In the genomic region with DNA sequence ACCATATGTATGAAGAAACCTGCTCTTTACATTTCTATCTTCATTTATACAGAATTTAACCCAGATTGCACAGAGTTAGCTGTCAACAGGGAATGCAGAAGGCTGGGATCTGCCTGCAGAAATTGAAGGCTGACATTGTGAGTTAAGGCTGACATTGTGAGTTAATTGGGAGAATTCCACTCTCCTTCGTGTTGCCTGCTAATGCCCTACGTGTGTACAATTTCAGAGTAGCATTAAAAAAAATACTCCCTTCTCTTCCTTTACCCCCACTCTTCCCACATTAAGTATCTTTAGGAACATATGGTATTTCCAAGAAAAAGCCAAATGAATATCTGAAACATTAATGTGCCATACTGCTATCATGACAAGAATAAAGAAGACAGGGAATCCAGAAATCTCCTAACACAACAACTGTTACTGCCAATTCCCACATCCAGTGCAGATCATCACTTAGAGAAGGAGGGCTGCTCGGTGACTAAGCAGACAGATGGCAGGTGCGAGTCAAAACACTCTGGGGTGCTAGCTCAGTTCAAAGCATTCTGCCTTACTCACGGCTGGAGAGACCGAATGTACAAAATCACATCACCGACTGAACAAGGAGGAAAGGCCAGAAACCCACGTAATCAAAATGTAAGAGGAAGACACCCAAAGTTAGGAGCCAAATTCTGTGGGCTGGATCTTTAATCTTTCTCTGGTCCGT, we compare ENCODE assay signal across 10 mouse cellular contexts. TPM values are rescaled to one million over a fixed set of nuclear protein-coding genes. Genes with fewer than 3 reads are reported as not detected.
DNase-seq lines count a peak whose midpoint lies in the region; ATAC-seq and TF ChIP-seq lines count a peak whose summit lies in the region.
"Had no signal": no experiment of that assay in that cellular context is flagged by ENCODE, and none has a peak within 500 bp of the region (broad histone marks: within the 10 kb centered on the region; RNA-seq: fewer than 3 reads in every experiment).

No protein-coding gene starts in this region.

- TF ChIP-seq POLR2A in thymus, adult 2 months (IDR thresholded peaks at IDR 0.05; ENCODE audit: control insufficient read depth, extremely low read depth, insufficient read depth, low read length, poor library complexity) = no peak

- 0 out of 2 replicates have a peak, but pooled peaks have one; percentile 9 for ATAC-seq in kidney, embryonic 14.5 days (ENCODE audit: low FRiP score, low TSS enrichment)
- peak; percentile 82 for ATAC-seq in neural tube, embryonic 15.5 days (ENCODE audit: low FRiP score)
- no peak for ATAC-seq in liver, postnatal 0 days

- no peak overlapping the region for H3K4me3 ChIP-seq in kidney, embryonic 14.5 days (ENCODE audit: low read length)
- peak overlapping the region; percentile 45 for H3K4me3 ChIP-seq in layer of hippocampus, adult 2 months
- H3K4me3 ChIP-seq in neural tube, embryonic 15.5 days (replicated peaks) = no peak overlapping the region
- H3K4me3 ChIP-seq in liver, postnatal 0 days (ENCODE audit: low read depth, low read length) = no peak overlapping the region
- H3K4me3 ChIP-seq in thymus, adult 2 months (ENCODE audit: control insufficient read depth, insufficient read depth, low read length) = no peak overlapping the region
- H3K4me3 ChIP-seq: neural tube, embryonic 12.5 days had no signal

- no peak overlapping the region for H3K4me2 ChIP-seq in kidney, embryonic 14.5 days (replicated peaks; ENCODE audit: low read depth, low read length)
- peak overlapping the region; percentile 46 for H3K4me2 ChIP-seq in neural tube, embryonic 15.5 days
- H3K4me2 ChIP-seq in liver, postnatal 0 days (ENCODE audit: low read depth, low read length) = no peak overlapping the region

- no peak for DNase-seq in kidney, adult 9 months
- DNase-seq in cerebellum, postnatal 10 days = peak; percentile 66 to 67
- peak; percentile 58 to 76 for DNase-seq in layer of hippocampus, adult 2 months (ENCODE audit: low spot score in 2 of 2)
- no peak for DNase-seq in adrenal gland, postnatal 14 days
- DNase-seq in liver, postnatal 0 days = no peak
- no peak for DNase-seq in thymus, adult 2 months

- 28% methylated on average over 9 of the region's 9 CpGs for WGBS in kidney, embryonic 14.5 days
- 40% methylated on average over 9 of the region's 9 CpGs for WGBS in neural tube, embryonic 15.5 days
- 52% methylated on average over 9 of the region's 9 CpGs for WGBS in liver, postnatal 0 days (ENCODE audit: insufficient replicate concordance)
- 60% methylated on average over 9 of the region's 9 CpGs for WGBS in thymus, adult 2 months

- no peak overlapping the region for H3K27ac ChIP-seq in kidney, embryonic 14.5 days (ENCODE audit: low read depth, low read length)
- H3K27ac ChIP-seq in layer of hippocampus, adult 2 months = peak overlapping the region; percentile 80
- H3K27ac ChIP-seq in neural tube, embryonic 15.5 days (replicated peaks) = peak overlapping the region; percentile 47; the same call in 1 of the 2 replicates
- no peak overlapping the region for H3K27ac ChIP-seq in liver, postnatal 0 days (ENCODE audit: low read depth)
- no peak overlapping the region for H3K27ac ChIP-seq in thymus, adult 2 months (ENCODE audit: control insufficient read depth, insufficient read depth, low read length)
- H3K27ac ChIP-seq: liver, embryonic 14.5 days; neural tube, embryonic 12.5 days had no signal

- H3K9me3 ChIP-seq in kidney, embryonic 14.5 days (ENCODE audit: control insufficient read depth, low read length) = no peaks in the 10 kb centered on the region
- H3K9me3 ChIP-seq in neural tube, embryonic 15.5 days (replicated peaks) = no peaks in the 10 kb centered on the region
- H3K9me3 ChIP-seq in liver, postnatal 0 days (ENCODE audit: low read length) = no peaks in the 10 kb centered on the region
- H3K9me3 ChIP-seq: neural tube, embryonic 12.5 days had no signal

- peaks cover 4% of the 10 kb centered on the region; the same call in 1 of the 2 replicates for H3K4me1 ChIP-seq in kidney, embryonic 14.5 days (ENCODE audit: control insufficient read depth, insufficient read depth, low read length)
- peaks cover 10% of the 10 kb centered on the region for H3K4me1 ChIP-seq in neural tube, embryonic 15.5 days
- H3K4me1 ChIP-seq in liver, postnatal 0 days (ENCODE audit: insufficient read depth) = no peaks in the 10 kb centered on the region
- H3K4me1 ChIP-seq in thymus, adult 2 months (replicated peaks; ENCODE audit: control insufficient read depth, insufficient read depth, low read length) = no peaks in the 10 kb centered on the region
- H3K4me1 ChIP-seq: neural tube, embryonic 12.5 days had no signal

- no peaks in the 10 kb centered on the region for H3K36me3 ChIP-seq in kidney, embryonic 14.5 days (ENCODE audit: control insufficient read depth, insufficient read depth, low read length)
- no peaks in the 10 kb centered on the region for H3K36me3 ChIP-seq in neural tube, embryonic 15.5 days
- H3K36me3 ChIP-seq in liver, postnatal 0 days (replicated peaks; ENCODE audit: insufficient read depth, low read length) = no peaks in the 10 kb centered on the region
- no peaks in the 10 kb centered on the region for H3K36me3 ChIP-seq in thymus, adult 2 months (ENCODE audit: control insufficient read depth, insufficient read depth, low read length)
- H3K36me3 ChIP-seq: neural tube, embryonic 12.5 days had no signal

- TF ChIP-seq EP300 in liver, postnatal 0 days (IDR thresholded peaks at IDR 0.05; ENCODE audit: low read depth) = no peak

- TF ChIP-seq CTCF in layer of hippocampus, adult 2 months (conservative IDR thresholded peaks at IDR 0.05) = no peak
- no peak for TF ChIP-seq CTCF in liver, postnatal 0 days (IDR thresholded peaks at IDR 0.05; ENCODE audit: low read depth)
- TF ChIP-seq CTCF in thymus, adult 2 months (IDR thresholded peaks at IDR 0.05; ENCODE audit: borderline replicate concordance, control insufficient read depth, extremely low read depth, insufficient read depth, low read length, poor library complexity) = no peak

- no peak overlapping the region for H3K9ac ChIP-seq in kidney, embryonic 14.5 days (ENCODE audit: low read depth, low read length)
- no peak overlapping the region for H3K9ac ChIP-seq in neural tube, embryonic 15.5 days (replicated peaks)
- H3K9ac ChIP-seq in liver, postnatal 0 days (replicated peaks) = no peak overlapping the region
- H3K9ac ChIP-seq: liver, embryonic 14.5 days; neural tube, embryonic 12.5 days had no signal

- no peaks in the 10 kb centered on the region for H3K27me3 ChIP-seq in kidney, embryonic 14.5 days (ENCODE audit: control insufficient read depth, insufficient read depth, low read length)
- no peaks in the 10 kb centered on the region for H3K27me3 ChIP-seq in neural tube, embryonic 15.5 days (replicated peaks)
- no peaks in the 10 kb centered on the region for H3K27me3 ChIP-seq in liver, postnatal 0 days (ENCODE audit: insufficient read depth, low read length)
- no peaks in the 10 kb centered on the region for H3K27me3 ChIP-seq in thymus, adult 2 months (ENCODE audit: control insufficient read depth, insufficient read depth, low read length)
- H3K27me3 ChIP-seq: neural tube, embryonic 12.5 days had no signal

RNA-seq across cellular contexts. Expression of a gene that starts 47.0 kb away (rescaled TPM):
- polyA plus RNA-seq in kidney, embryonic 14.5 days (2014; fragmentation: Nextera tagmentation; extraction: Ambion mirVana) = 23.6 and 27.0 TPM in 2 replicates
- total RNA-seq in layer of hippocampus, adult 2 months (2021) = 10 to 100 TPM; 16.8 to 20.6 TPM
- 12.0 and 14.2 TPM in 2 replicates for polyA plus RNA-seq in neural tube, embryonic 15.5 days (2015; fragmentation: Nextera tagmentation; extraction: Ambion mirVana)
- 6.1 and 6.5 TPM in 2 replicates for total RNA-seq in adrenal gland, postnatal 14 days (2021)
- polyA plus RNA-seq in liver, postnatal 0 days (2015; fragmentation: Nextera tagmentation; extraction: Ambion mirVana) = 0.45 and 1.3 TPM in 2 replicates
- polyA plus RNA-seq in thymus, adult 2 months (2012; rRNA removed) = 1.4 and 2.7 TPM in 2 replicates

Comparison
In these comparisons a context has a peak if more than half of its experiments do, and no peak if none do; other contexts are left out.
1. H3K27ac ChIP-seq: peak in layer of hippocampus, adult 2 months (single experiment) and neural tube, embryonic 15.5 days (single experiment); none in kidney, embryonic 14.5 days (single experiment), liver, postnatal 0 days (single experiment) and thymus, adult 2 months (single experiment).
2. DNase-seq: peak in cerebellum, postnatal 10 days (2 of 2) and layer of hippocampus, adult 2 months (2 of 2); none in kidney, adult 9 months (single experiment), adrenal gland, postnatal 14 days (single experiment), liver, postnatal 0 days (single experiment) and thymus, adult 2 months (single experiment).